In the genomic region with DNA sequence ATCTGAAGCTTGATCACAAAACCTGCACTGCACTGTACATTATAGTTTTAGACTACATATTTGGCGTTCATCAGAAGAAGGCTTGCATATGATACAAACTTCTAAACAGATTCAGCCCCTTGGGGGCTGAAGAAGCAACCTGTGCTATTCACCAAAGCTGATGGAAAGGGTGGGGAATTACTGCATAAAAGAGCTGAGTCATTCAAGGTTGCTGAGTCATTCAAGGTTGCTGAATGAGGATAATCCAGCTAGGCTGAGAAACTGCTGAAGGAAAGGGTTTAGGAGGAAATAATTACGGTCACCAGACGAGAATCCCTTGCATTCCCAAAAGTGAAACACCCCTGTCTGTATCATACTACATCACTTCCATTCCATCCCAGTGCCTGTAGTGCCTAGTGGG, we compare ENCODE assay signal across 36 mouse cellular contexts.
DNase-seq lines count a peak whose midpoint lies in the region; ATAC-seq and TF ChIP-seq lines count a peak whose summit lies in the region.
"Had no signal": no experiment of that assay in that cellular context is flagged by ENCODE, and none has a peak within 500 bp of the region (broad histone marks: within the 10 kb centered on the region; RNA-seq: fewer than 3 reads in every experiment).

No protein-coding gene starts in this region.

- H3K9ac ChIP-seq in MEL (ENCODE audit: control insufficient read depth, low read depth, low read length, poor library complexity, severe bottlenecking): no peak overlapping the region
- H3K9ac ChIP-seq: embryonic facial prominence, embryonic 12.5 days; forebrain, embryonic 15.5 days; heart, embryonic 13.5 days; kidney, embryonic 15.5 days; liver, embryonic 12.5 days; midbrain, embryonic 12.5 days; neural tube, embryonic 13.5 days had no signal

- peak; percentile 56; the same call in 1 of the 2 replicates for ATAC-seq in common myeloid progenitor, adult 5-6 weeks (replicated peaks; ENCODE audit: low read depth, poor library complexity, severe bottlenecking)
- ATAC-seq: forebrain, embryonic 15.5 days; hindbrain, embryonic 16.5 days; liver, embryonic 12.5 days; lung, postnatal 0 days had no signal

- TF ChIP-seq POLR2A in MEL (IDR thresholded peaks at IDR 0.05; ENCODE audit: control insufficient read depth in 1 of 2, insufficient read depth in 1 of 2, low read depth in 1 of 2, low read length in 2 of 2, poor library complexity in 1 of 2): no peak

- TF ChIP-seq EP300 in MEL (IDR thresholded peaks at IDR 0.05; ENCODE audit: low read depth in 1 of 2, low read length in 2 of 2): no peak

- no peaks in the 10 kb centered on the region for H3K36me3 ChIP-seq in MEL (ENCODE audit: control insufficient read depth in 1 of 2, insufficient read depth in 2 of 2, low read length in 2 of 2)
- H3K36me3 ChIP-seq: embryonic facial prominence, embryonic 12.5 days; forebrain, embryonic 15.5 days; heart, embryonic 13.5 days; kidney, embryonic 15.5 days; liver, embryonic 12.5 days; midbrain, embryonic 12.5 days; neural tube, embryonic 13.5 days had no signal

- no peak for TF ChIP-seq RAD21 in MEL (IDR thresholded peaks at IDR 0.05; ENCODE audit: low read depth, low read length)

- no peak overlapping the region for H3K4me3 ChIP-seq in MEL (ENCODE audit: control insufficient read depth in 1 of 2, insufficient read depth in 1 of 2, low read depth in 2 of 2, low read length in 2 of 2)
- H3K4me3 ChIP-seq: embryonic facial prominence, embryonic 12.5 days; forebrain, embryonic 15.5 days; gastrocnemius, adult 2 months; heart, adult 2 months; heart, embryonic 13.5 days; kidney, embryonic 15.5 days; layer of hippocampus, adult 2 months; left cerebral cortex, adult 2 months; liver, embryonic 12.5 days; megakaryocyte, embryonic 14.5 days; midbrain, embryonic 12.5 days; myocyte; neural tube, embryonic 13.5 days had no signal

- H3K79me2 ChIP-seq in MEL (ENCODE audit: control insufficient read depth, insufficient read depth, low read length, poor library complexity): no peaks in the 10 kb centered on the region

- H3K27ac ChIP-seq in MEL (ENCODE audit: control insufficient read depth, low read depth, low read length): no peak overlapping the region
- H3K27ac ChIP-seq: embryonic facial prominence, embryonic 12.5 days; forebrain, embryonic 15.5 days; gastrocnemius, adult 2 months; heart, adult 2 months; heart, embryonic 13.5 days; kidney, embryonic 15.5 days; layer of hippocampus, adult 2 months; left cerebral cortex, adult 2 months; liver, embryonic 12.5 days; midbrain, embryonic 12.5 days; neural tube, embryonic 13.5 days; stomach, postnatal 0 days had no signal

- intact Hi-C loops in left cerebral cortex, postnatal 25 days (cut with DNase I): no loop called here

- no peaks in the 10 kb centered on the region for H3K4me1 ChIP-seq in MEL (ENCODE audit: control insufficient read depth in 1 of 2, insufficient read depth in 2 of 2, low read length in 2 of 2)
- H3K4me1 ChIP-seq: embryonic facial prominence, embryonic 12.5 days; forebrain, embryonic 15.5 days; heart, embryonic 13.5 days; kidney, embryonic 15.5 days; liver, embryonic 12.5 days; midbrain, embryonic 12.5 days; neural tube, embryonic 13.5 days had no signal

- no peaks in the 10 kb centered on the region for H3K9me3 ChIP-seq in MEL (replicated peaks; ENCODE audit: insufficient read depth, low read length)
- H3K9me3 ChIP-seq: embryonic facial prominence, embryonic 12.5 days; forebrain, embryonic 15.5 days; kidney, embryonic 15.5 days; liver, embryonic 12.5 days; midbrain, embryonic 12.5 days; neural tube, embryonic 13.5 days had no signal

- no peaks in the 10 kb centered on the region for H3K27me3 ChIP-seq in MEL (ENCODE audit: control insufficient read depth in 1 of 2, insufficient read depth in 2 of 2, low read length in 2 of 2)
- H3K27me3 ChIP-seq: CH12.LX; embryonic facial prominence, embryonic 12.5 days; forebrain, embryonic 15.5 days; heart, embryonic 13.5 days; kidney, embryonic 15.5 days; liver, embryonic 12.5 days; megakaryocyte, embryonic 14.5 days; midbrain, embryonic 12.5 days; neural tube, embryonic 13.5 days had no signal

- no peak for TF ChIP-seq CTCF in MEL (IDR thresholded peaks at IDR 0.05 in 2 of 3, conservative IDR thresholded peaks at IDR 0.05 in 1 of 3; ENCODE audit: control insufficient read depth in 1 of 3, insufficient read depth in 1 of 3, low read depth in 2 of 3, low read length in 3 of 3, poor library complexity in 1 of 3, severe bottlenecking in 1 of 3)

- DNase-seq in 416B (ENCODE audit: low read depth) (peak; percentile 1), MEL (ENCODE audit: low read depth, low spot score) (peak; percentile 18)
- peak; percentile 11 for DNase-seq in adrenal gland, postnatal 10 days
- no peak for DNase-seq in left cerebral cortex, postnatal 25 days (ENCODE audit: low spot score in 2 of 2)
- DNase-seq in neural tube, embryonic 10.5 days (ENCODE audit: extremely low spot score, low spot score): no peak
- DNase-seq in urinary bladder, postnatal 4 days (ENCODE audit: low spot score in 2 of 2): no peak
- DNase-seq: cerebellum, adult 2 months; cerebellum, postnatal 25 days; gastrocnemius, adult 2 months; gastrocnemius, postnatal 36 days; heart, adult 2 months; heart, postnatal 14 days; kidney, adult 18-20 months; kidney, postnatal 25 days; left cerebral cortex, postnatal 4 days; lung, adult 18-20 months; lung, postnatal 4 days; right cerebral cortex, postnatal 4 days; thymus, adult 18-20 months; thymus, postnatal 25 days had no signal

TF ChIP-seq in MEL, 35 proteins besides CTCF, POLR2A, EP300 and RAD21:
- no peak for TF ChIP-seq SIN3A (IDR thresholded peaks at IDR 0.05; ENCODE audit: low read length)
- TF ChIP-seq E2F4 (IDR thresholded peaks at IDR 0.05; ENCODE audit: borderline replicate concordance, low read depth, low read length): no peak
- no peak for TF ChIP-seq CHD1 (IDR thresholded peaks at IDR 0.05; ENCODE audit: low read depth, low read length)
- no peak for TF ChIP-seq ZC3H11A (IDR thresholded peaks at IDR 0.05; ENCODE audit: low read depth, low read length)
- TF ChIP-seq NELFE (IDR thresholded peaks at IDR 0.05; ENCODE audit: low read depth, low read length): no peak
- TF ChIP-seq POLR2AphosphoS5 (IDR thresholded peaks at IDR 0.05; ENCODE audit: borderline replicate concordance, low read depth, low read length): no peak
- no peak for TF ChIP-seq ZKSCAN1 (IDR thresholded peaks at IDR 0.05; ENCODE audit: low read depth, low read length)
- TF ChIP-seq ELF1 (IDR thresholded peaks at IDR 0.05; ENCODE audit: low read depth, low read length): no peak
- TF ChIP-seq MYB (IDR thresholded peaks at IDR 0.05; ENCODE audit: low read depth, low read length): no peak
- no peak for TF ChIP-seq ZMIZ1 (IDR thresholded peaks at IDR 0.05; ENCODE audit: low read depth, low read length)
- no peak for TF ChIP-seq GABPA (IDR thresholded peaks at IDR 0.05; ENCODE audit: low read depth, low read length)
- TF ChIP-seq ZNF384 (IDR thresholded peaks at IDR 0.05; ENCODE audit: low read depth, low read length): no peak
- TF ChIP-seq KAT2A (conservative IDR thresholded peaks at IDR 0.05; ENCODE audit: low read depth, low read length): no peak
- no peak for TF ChIP-seq USF2 (IDR thresholded peaks at IDR 0.05; ENCODE audit: borderline replicate concordance in 1 of 2, insufficient read depth in 1 of 2, low read depth in 1 of 2, low read length in 2 of 2)
- TF ChIP-seq SMC3 (IDR thresholded peaks at IDR 0.05; ENCODE audit: low read depth, low read length): no peak
- TF ChIP-seq UBTF (IDR thresholded peaks at IDR 0.05; ENCODE audit: borderline replicate concordance, insufficient read depth, low read depth, low read length): no peak
- no peak for TF ChIP-seq MAFK (IDR thresholded peaks at IDR 0.05; ENCODE audit: borderline replicate concordance, low read depth, low read length)
- no peak for TF ChIP-seq JUND (IDR thresholded peaks at IDR 0.05; ENCODE audit: low read depth, low read length)
- no peak for TF ChIP-seq MXI1 (IDR thresholded peaks at IDR 0.05; ENCODE audit: low read depth, low read length)
- no peak for TF ChIP-seq BHLHE40 (IDR thresholded peaks at IDR 0.05; ENCODE audit: borderline replicate concordance, low read depth, low read length)

Comparison
In these comparisons a context has a peak if more than half of its experiments do, and no peak if none do; other contexts are left out.
1. DNase-seq: peak in 416B (single experiment), MEL (single experiment) and adrenal gland, postnatal 10 days (single experiment); none in left cerebral cortex, postnatal 25 days (0 of 2), neural tube, embryonic 10.5 days (single experiment) and urinary bladder, postnatal 4 days (0 of 2).